Mouse (Mus musculus): ENCODE measurements around the gene Mrps23.

Mrps23 gene

DNA sequence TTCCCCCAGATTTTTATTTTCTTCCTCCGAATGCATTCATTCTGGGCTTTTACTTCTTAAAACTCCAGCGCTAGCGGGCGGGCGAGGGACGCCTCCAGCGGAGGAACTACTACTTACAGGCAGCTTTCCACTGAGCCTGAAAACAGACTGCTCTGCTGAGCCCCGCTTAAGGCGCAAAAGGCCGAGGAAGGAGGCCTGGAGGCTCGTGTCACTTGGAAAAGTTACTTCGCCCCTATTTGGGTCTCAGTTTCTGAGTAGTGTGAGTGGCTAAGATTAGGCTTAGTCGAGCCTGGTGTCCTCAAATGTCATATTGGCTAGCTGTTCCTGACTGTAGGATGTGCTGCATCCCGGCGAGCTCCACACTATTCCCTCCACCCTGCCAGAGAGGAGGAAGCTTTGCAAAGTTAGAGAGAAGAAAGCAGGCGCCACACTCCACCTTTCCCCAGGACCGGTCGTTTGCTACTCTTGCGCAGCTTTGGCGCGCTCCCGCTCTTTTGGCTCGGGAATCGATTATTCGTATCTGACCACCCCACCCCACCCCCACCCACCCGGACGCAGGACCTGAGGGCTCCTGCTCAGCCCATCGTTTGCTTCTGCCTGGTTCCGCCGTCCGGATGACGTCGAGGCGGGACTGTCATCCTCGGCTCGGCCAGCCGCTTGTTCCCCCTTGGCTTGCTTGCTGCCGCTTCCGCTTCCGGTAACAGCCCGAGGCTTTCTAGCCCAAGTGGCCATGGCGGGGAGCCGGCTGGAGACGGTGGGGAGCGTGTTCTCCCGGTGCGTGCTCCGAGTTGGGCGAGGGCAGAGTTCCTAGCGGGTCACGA, at the start of gene Mrps23:
TSS of gene Mrps23 (plus strand) at position 677 of the 821 bp plus-strand sequence.
- DNase-seq (ENCODE audit: low spot score in 2 of 2), result peak; percentile 66 to 87

GRCm38 (mm10) chr11:88154500-88154899, 49.7 kb upstream of the Mrps23 start:
- no peak for DNase-seq (ENCODE audit: low spot score in 2 of 2)

DNA sequence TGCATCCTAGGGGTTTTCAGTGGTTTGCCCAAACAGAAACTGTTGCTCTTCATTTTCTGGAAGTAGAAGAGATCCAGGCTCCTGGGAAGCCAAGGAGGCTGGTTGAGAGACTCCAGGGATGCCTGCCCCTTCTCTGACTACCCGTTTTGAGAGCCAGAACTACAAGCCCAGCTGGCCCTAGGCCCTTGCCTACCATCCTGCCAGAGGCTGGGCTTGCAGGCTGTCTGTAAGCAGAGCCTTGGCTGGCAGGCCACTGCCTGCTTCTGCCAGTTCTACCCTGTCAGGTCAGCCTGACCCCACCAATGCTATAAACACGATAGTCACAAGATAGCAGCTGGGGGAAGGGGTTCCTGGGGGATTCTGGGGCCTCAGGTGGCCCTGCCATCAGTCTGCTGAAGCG, 48.7 kb upstream of the Mrps23 start:
- no peak for DNase-seq (ENCODE audit: low spot score in 2 of 2)

DNA sequence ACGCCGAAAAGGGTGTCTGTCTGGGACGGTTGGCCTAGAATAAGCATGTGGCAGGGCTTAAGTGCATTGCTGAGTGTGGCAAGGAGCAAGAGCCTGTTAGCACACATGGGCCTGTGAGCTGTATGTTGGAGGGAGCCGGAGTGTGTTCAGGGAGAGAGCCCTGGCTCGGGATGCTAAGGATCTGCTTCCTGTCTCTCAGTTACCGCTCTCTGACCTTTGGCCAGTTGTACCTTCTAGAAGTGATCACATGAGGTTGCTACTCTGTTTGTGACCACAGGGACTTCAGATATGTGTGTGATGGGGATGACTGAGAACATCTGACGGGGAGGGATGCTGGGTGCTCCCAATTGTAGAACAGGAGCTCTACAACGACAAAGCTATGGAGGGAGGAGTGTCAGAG, 48.2 kb upstream of the Mrps23 start:
- no peak for DNase-seq (ENCODE audit: low spot score in 2 of 2)

DNA sequence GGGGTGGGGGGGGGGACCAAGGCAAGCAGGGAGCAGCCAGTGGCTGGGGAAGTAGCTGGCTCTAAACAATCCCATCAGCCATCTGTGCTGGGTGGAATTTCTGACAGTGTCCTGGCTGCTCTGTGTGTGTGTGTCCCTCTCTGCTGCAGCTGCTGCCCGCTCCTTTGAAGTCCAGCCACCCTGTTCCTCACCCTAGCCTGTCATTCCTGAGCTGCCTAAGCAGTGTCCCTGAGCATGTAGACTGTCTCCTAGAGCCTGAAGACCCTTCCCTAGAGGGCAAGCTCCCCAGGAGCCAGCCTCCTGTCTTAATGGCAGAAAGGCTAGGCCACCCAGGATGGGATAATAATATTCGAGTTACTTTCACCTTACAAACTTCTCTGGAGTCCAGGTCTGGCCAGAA, 47.8 kb upstream of the Mrps23 start:
- DNase-seq (ENCODE audit: low spot score in 2 of 2), result no peak

- peak in 1 of 2 experiments; percentile 52 for DNase-seq (ENCODE audit: low spot score in 2 of 2)
Measured at GRCm38 (mm10) chr11:88158842-88159246, 45.3 kb upstream of the Mrps23 start.

GRCm38 (mm10) chr11:88159389-88159788, 44.8 kb upstream of the Mrps23 start:
- no peak for DNase-seq (ENCODE audit: low spot score in 2 of 2)

- DNase-seq (ENCODE audit: low spot score in 2 of 2), result no peak
Measured at GRCm38 (mm10) chr11:88160316-88160715, 43.9 kb upstream of the Mrps23 start.

DNA sequence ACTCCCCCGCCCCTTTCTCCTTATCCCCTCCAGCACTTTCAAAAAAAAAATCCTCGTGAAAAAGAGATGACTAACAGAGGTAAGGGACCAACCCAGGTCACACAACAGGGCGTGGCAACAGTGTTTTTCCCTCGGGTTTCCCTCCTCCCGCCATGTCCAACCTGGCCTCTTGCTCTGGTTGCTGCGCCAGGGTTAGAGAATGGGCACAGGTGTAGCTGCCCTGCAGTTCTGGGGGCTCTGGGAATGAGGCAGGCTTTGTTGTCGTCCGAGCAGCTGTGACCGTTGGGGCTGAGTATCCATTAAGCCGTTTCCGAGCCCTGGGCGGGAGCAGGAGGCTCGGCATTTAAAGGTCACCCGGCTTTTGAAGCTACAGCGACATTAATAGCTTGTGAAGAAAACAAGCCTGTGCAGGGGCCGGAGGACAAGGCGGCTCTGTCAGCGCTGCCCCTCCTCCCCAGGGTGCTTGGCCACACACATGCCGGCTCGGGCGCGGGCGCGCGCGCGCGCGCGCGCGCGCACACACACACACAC, 43.1 kb upstream of the Mrps23 start:
- DNase-seq (ENCODE audit: low spot score in 2 of 2), result peak in 1 of 2 experiments; percentile 53

DNA sequence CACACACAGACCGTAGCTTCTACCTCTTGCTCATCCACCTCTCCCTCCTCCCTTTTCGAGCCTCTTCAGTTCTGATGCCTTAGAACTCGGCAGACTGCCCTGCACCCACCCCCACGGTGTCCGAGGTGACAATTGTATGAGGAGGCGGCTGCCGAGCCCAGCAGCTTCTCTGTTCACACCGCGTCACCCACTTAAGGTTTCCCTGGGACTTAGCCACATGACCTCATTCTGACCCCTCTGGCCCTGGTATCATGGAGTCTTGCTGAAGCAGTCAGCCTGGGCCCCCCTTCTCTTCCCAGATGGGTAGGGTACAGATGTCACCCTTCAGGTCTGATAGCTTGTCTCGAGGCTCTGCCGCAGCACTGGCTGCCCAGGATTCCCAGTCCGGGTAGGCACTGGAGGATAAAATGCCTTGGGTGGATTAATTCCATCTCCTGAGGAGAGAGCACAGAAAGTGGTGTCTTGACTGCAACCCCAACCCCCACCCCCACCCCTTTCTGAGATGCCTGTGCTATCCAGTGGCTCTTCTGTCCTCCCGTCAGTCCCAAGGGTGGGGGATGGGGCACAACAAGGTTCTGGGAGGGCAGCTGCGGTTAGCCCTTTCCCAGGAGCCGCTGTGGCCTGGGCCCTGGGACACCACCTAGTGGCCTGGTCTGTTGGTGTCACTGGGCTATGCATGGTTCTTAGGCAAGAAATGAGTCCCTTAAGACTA, 42.4 kb upstream of the Mrps23 start:
- DNase-seq (ENCODE audit: low spot score in 2 of 2), result peak; percentile 77 to 84

DNA sequence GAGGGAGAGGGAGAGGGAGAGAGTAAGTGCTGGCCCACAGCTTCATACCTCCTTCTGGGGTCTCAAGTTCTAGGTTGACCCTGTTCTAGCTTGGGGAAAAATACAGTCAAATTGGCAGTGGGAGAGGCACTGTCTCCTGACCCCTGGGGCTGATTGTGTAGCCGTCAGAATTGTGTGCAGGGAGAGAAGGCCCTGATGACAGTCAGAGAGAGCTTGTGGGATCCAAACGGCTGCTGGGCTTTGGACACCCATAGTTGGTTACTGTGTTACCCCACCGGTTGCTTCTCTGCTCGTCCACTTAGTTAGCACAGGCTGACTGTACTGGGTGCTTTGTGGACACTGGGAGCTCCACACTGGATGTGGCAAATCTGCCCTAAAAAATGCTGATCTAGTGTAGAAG, 41.4 kb upstream of the Mrps23 start:
- DNase-seq (ENCODE audit: low spot score in 2 of 2), result no peak

- DNase-seq (ENCODE audit: low spot score in 2 of 2), result no peak
Measured at GRCm38 (mm10) chr11:88164213-88164723, 39.9 kb upstream of the Mrps23 start.

- DNase-seq (ENCODE audit: low spot score in 2 of 2), result no peak
Measured at GRCm38 (mm10) chr11:88164801-88165377, 39.3 kb upstream of the Mrps23 start.

- no peak for DNase-seq (ENCODE audit: low spot score in 2 of 2)
Measured at GRCm38 (mm10) chr11:88165683-88166364, 38.4 kb upstream of the Mrps23 start.

GRCm38 (mm10) chr11:88166471-88166870, 37.7 kb upstream of the Mrps23 start:
- no peak for DNase-seq (ENCODE audit: low spot score in 2 of 2)

DNA sequence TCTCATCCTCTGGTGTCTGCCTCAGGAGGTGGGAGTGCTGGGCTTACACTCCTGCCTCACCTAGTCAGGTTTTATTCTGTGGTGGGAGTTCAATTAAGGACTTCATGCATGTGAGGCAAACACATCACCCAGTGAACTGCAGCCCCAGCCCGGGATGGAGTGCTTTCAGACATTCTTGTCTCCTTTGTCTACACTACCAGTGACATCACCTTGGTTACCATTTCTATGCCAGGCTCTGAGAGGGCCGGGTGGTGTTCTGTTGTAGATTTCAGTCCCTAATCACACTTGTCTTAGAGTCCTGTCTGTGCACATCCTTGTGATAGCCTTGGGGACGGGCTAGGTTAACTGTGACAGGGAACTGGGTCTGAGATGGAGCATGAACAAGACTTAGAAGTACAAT, 35.6 kb upstream of the Mrps23 start:
- DNase-seq (ENCODE audit: low spot score in 2 of 2), result no peak

- no peak for DNase-seq (ENCODE audit: low spot score in 2 of 2)
Measured at GRCm38 (mm10) chr11:88169531-88170040, 34.6 kb upstream of the Mrps23 start.

- DNase-seq (ENCODE audit: low spot score in 2 of 2), result no peak
Measured at GRCm38 (mm10) chr11:88170606-88171005, 33.6 kb upstream of the Mrps23 start.

- peak in 1 of 2 experiments; percentile 63 for DNase-seq (ENCODE audit: low spot score in 2 of 2)
Measured at GRCm38 (mm10) chr11:88171876-88172442, 32.2 kb upstream of the Mrps23 start.

- DNase-seq (ENCODE audit: low spot score in 2 of 2), result no peak
Measured at GRCm38 (mm10) chr11:88172601-88173325, 31.4 kb upstream of the Mrps23 start.

Data from cerebellum, postnatal 4 days (tissue).